Mouse (Mus musculus) right cerebral cortex, adult 18-20 months (tissue): ENCODE measurements around the gene Kctd6.
"Not testable (repeated sequence)": the region's sequence is repeated elsewhere in the genome, so short reads cannot be mapped to it uniquely, and the experiment has no call there.

ENCODE experiments used
- DNase-seq: peaks from one replicate; pipeline ENCODE4 v3.0.0; 2022; ENCODE audit warnings: mixed read lengths

Gene Kctd6

GRCm38 (mm10) chr14:8250141-8250871 is 36.4 kb downstream of the Kctd6 start:
- DNase-seq: no peak

GRCm38 (mm10) chr14:8251330-8251885 is 37.5 kb downstream of the Kctd6 start:
- no peak for DNase-seq

GRCm38 (mm10) chr14:8255076-8255729 is 41.3 kb downstream of the Kctd6 start:
- peak; percentile 62 for DNase-seq

- DNase-seq: no peak
Observed at GRCm38 (mm10) chr14:8256072-8256471, 42.1 kb downstream of the Kctd6 start.

GRCm38 (mm10) chr14:8256881-8257280 is 42.9 kb downstream of the Kctd6 start:
- DNase-seq: no peak

- DNase-seq: no peak
Observed at GRCm38 (mm10) chr14:8257521-8258334, 43.8 kb downstream of the Kctd6 start.

GRCm38 (mm10) chr14:8258335-8258627 is 44.3 kb downstream of the Kctd6 start:
- no peak for DNase-seq

GRCm38 (mm10) chr14:8258752-8259151 is 44.8 kb downstream of the Kctd6 start:
- DNase-seq: no peak

GRCm38 (mm10) chr14:8259166-8259565 is 45.2 kb downstream of the Kctd6 start, which contains the start of gene Acox2:
Acox2 (minus strand) TSS chr14:8259353.
- no peak for DNase-seq

GRCm38 (mm10) chr14:8260214-8260613 is 46.3 kb downstream of the Kctd6 start:
- no peak for DNase-seq

GRCm38 (mm10) chr14:8262242-8262641 is 48.3 kb downstream of the Kctd6 start:
- no peak for DNase-seq

- no peak for DNase-seq
Observed at GRCm38 (mm10) chr14:8264378-8264777, 50.4 kb downstream of the Kctd6 start.

- not testable (repeated sequence) for DNase-seq
Observed at GRCm38 (mm10) chr14:8271281-8271680, 57.3 kb downstream of the Kctd6 start.
